ENCODE assay signal across 20 mouse cellular contexts in the genomic region with DNA sequence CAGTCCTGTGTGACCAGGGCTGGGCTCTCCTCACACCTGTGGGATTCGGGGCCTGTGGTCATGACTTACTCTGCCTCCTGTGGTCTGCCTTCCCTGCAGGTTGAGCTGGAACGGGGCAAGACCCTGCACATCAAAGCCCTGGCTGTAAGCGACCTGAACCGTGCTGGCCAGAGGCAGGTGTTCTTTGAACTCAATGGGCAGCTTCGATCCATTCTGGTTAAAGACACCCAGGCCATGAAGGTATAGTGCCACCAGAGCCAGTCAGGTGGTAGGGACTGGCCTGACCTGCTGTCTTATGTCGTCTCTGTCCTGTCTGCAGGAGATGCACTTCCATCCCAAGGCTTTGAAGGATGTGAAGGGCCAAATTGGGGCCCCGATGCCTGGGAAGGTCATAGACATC. TPM values are rescaled to one million over a fixed set of nuclear protein-coding genes. Genes with fewer than 3 reads are reported as not detected.
DNase-seq lines count a peak whose midpoint lies in the region.
"Had no signal": no experiment of that assay in that cellular context is flagged by ENCODE, and none has a peak within 500 bp of the region (broad histone marks: within the 10 kb centered on the region; RNA-seq: fewer than 3 reads in every experiment).

No protein-coding gene starts in this region.

- 86% methylated on average over 7 of the region's 7 CpGs for WGBS in heart, embryonic 10.5 days

- no peak overlapping the region for H3K4me3 ChIP-seq in heart, embryonic 10.5 days
- H3K4me3 ChIP-seq: embryonic facial prominence, embryonic 13.5 days; embryonic facial prominence, embryonic 15.5 days; erythroblast, embryonic 14.5 days; forebrain, embryonic 10.5 days; forebrain, embryonic 12.5 days had no signal

- no peaks in the 10 kb centered on the region for H3K9me3 ChIP-seq in heart, embryonic 10.5 days
- H3K9me3 ChIP-seq: embryonic facial prominence, embryonic 13.5 days; embryonic facial prominence, embryonic 15.5 days; forebrain, embryonic 10.5 days; forebrain, embryonic 12.5 days; G1E had no signal

- peak; percentile 13 for DNase-seq in cerebellum, adult 11-12 months
- no peak for DNase-seq in cerebellum, postnatal 10 days
- DNase-seq in heart, adult 11 months: peak; percentile 88
- DNase-seq in heart, embryonic 10.5 days (ENCODE audit: low spot score): no peak
- DNase-seq in testis, postnatal 10 days (ENCODE audit: low spot score): peak; percentile 43
- no peak for DNase-seq in testis, postnatal 14 days (ENCODE audit: low spot score)
- DNase-seq: adrenal gland, adult 8-10 months; adrenal gland, postnatal 36 days; B cell, adult 2 months; cerebellum, adult 2 months; cerebellum, adult 9-10 months had no signal

- peaks cover 38% of the 10 kb centered on the region for H3K36me3 ChIP-seq in heart, embryonic 10.5 days

- H3K4me1 ChIP-seq in heart, embryonic 10.5 days: peaks cover 22% of the 10 kb centered on the region

- H3K27ac ChIP-seq in heart, embryonic 10.5 days: no peak overlapping the region
- H3K27ac ChIP-seq: embryonic facial prominence, embryonic 13.5 days; embryonic facial prominence, embryonic 15.5 days; forebrain, embryonic 10.5 days; forebrain, embryonic 12.5 days had no signal

- peaks cover 8% of the 10 kb centered on the region; the same call in 1 of the 2 replicates for H3K27me3 ChIP-seq in heart, embryonic 10.5 days (ENCODE audit: insufficient read depth, poor library complexity, severe bottlenecking)
- H3K27me3 ChIP-seq: CH12.LX; embryonic facial prominence, embryonic 13.5 days; embryonic facial prominence, embryonic 15.5 days; Patski had no signal

RNA-seq across cellular contexts. Expression of gene Rce1, which starts 4.7 kb away (rescaled TPM):
- 53.1 and 61.9 TPM in 2 replicates for polyA plus RNA-seq in heart, embryonic 10.5 days (2016; fragmentation: Nextera tagmentation; extraction: Ambion mirVana)

RNA-seq across cellular contexts. Expression of gene Lrfn4, which starts 5.3 kb away (rescaled TPM):
- polyA plus RNA-seq in heart, embryonic 10.5 days (2016; fragmentation: Nextera tagmentation; extraction: Ambion mirVana): 4.4 and 7.2 TPM in 2 replicates
- polyA plus RNA-seq: CD4-positive, CD25-positive, alpha-beta regulatory T cell, adult 4 months had no signal

Comparison
In these comparisons a context has a peak if more than half of its experiments do, and no peak if none do; other contexts are left out.
1. DNase-seq: peak in cerebellum, adult 11-12 months (single experiment), heart, adult 11 months (single experiment) and testis, postnatal 10 days (single experiment); none in cerebellum, postnatal 10 days (0 of 2), heart, embryonic 10.5 days (single experiment) and testis, postnatal 14 days (single experiment).